Mouse (Mus musculus) embryonic facial prominence, embryonic 10.5 days (tissue): Measurements from ENCODE around the gene Hoxc4. TPM values are rescaled to one million over a fixed set of nuclear protein-coding genes. Genes with fewer than 3 reads are reported as not detected.

Source experiments
- DNase-seq: peaks from one replicate; pipeline ENCODE4 v3.0.0-alpha.2; 2017; ENCODE audit warnings: low spot score
- H3K27ac ChIP-seq: fragments of 300-500 bp; sonication (generic); replicated peaks from 2 replicates; pipeline ENCODE4 v1.5.1; 2016; ENCODE audit warnings: mild to moderate bottlenecking
- H3K27me3 ChIP-seq: fragments of 300-500 bp; sonication (generic); replicated peaks from 2 replicates; pipeline ENCODE4 v1.6.1; 2016; ENCODE audit warnings: low read depth, mild to moderate bottlenecking; ENCODE audit not compliant: poor library complexity, severe bottlenecking
- H3K36me3 ChIP-seq: fragments of 300-500 bp; sonication (generic); replicated peaks from 2 replicates; pipeline ENCODE4 v1.6.1; 2016; ENCODE audit warnings: mild to moderate bottlenecking, moderate library complexity
- H3K4me1 ChIP-seq: fragments of 300-500 bp; sonication (generic); 2 replicates; pipeline ENCODE4 v1.6.1; 2016
- H3K4me3 ChIP-seq: fragments of 300-500 bp; sonication (generic); 2 replicates; pipeline ENCODE4 v1.5.1; 2016; ENCODE audit warnings: mild to moderate bottlenecking, moderate library complexity
- H3K9me3 ChIP-seq: fragments of 300-500 bp; sonication (generic); 2 replicates; pipeline ENCODE4 v1.6.1; 2016; ENCODE audit warnings: mild to moderate bottlenecking
- WGBS: fragments of 180-500 bp; shearing (Covaris S2); methylation state at CpG from one replicate; pipeline ENCODE4 v1.1.7; 2016; 5-methylcytosine and 5-hydroxymethylcytosine counted together
- polyA plus RNA-seq: library from polyadenylated mRNA; unstranded; fragments of >200 nt; fragmentation: Nextera tagmentation; extraction: Ambion mirVana; gene quantifications from 2 replicates; pipeline ENCODE4 v1.2.1, GENCODE M21; 2016

Hoxc4 gene
- polyA plus RNA-seq, 1 experiment from 2014 or later = 0.11 TPM

DNA sequence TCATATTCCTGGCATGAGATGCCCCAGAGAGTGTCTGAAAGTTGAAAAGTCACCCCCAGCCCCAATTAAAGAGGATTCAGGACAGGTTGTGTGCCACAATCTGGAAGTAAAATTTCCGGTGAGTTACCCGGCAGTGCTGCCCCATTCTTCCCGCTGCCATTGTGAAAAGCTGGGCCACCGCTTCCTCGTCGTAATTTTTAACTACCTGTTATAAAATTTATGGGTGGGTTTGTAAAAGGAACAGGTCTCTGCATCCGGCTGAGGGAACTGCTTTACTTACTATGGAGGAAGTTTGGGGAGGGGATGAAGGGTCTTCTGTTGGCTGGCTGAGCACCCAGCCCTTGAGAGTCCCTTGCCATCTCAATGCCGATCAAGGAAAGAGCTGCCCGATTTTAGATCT is 22.2 kb upstream of the Hoxc4 start:
- no peak overlapping the region for H3K4me3 ChIP-seq
- DNase-seq = no peak
- H3K27ac ChIP-seq = no peak overlapping the region
- no peaks in the 10 kb centered on the region for H3K9me3 ChIP-seq
- H3K4me1 ChIP-seq = peaks cover 19% of the 10 kb centered on the region
- no peaks in the 10 kb centered on the region for H3K36me3 ChIP-seq
- WGBS = 2% methylated on average over 9 of the region's 9 CpGs
- peaks cover 100% of the 10 kb centered on the region for H3K27me3 ChIP-seq

DNA sequence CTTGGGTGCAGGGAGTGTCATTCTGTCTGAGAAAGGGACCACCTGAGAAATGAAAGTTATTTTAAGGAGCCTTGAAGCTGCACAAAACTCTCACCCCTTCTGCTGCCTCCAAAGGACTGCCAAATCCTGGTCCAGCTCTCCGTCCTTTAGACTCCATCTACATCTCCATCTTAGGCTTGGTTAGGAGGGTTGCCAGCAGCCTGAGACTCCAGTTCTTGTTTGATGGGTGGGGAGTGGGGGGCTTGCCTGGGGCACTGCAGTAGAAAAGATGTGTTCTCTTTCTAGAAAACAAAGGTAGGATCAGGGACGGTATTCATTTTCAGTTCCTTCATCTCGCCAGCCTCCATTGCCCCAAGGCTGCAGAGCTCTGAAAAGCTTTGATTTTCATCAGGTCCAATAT is 21.3 kb upstream of the Hoxc4 start:
- Histone ChIP-seq H3K27me3 (peaks cover 100% of the 10 kb centered on the region), H3K27ac (no peak overlapping the region), H3K9me3 (no peaks in the 10 kb centered on the region), H3K4me3 (no peak overlapping the region), H3K36me3 (no peaks in the 10 kb centered on the region), H3K4me1 (peaks cover 19% of the 10 kb centered on the region)
- DNase-seq = no peak
- under 1% methylated on average over 3 of the region's 3 CpGs for WGBS

GRCm38 (mm10) chr15:102997939-102998355 is 20.8 kb upstream of the Hoxc4 start, which contains the start of gene Hoxc6:
TSS of gene Hoxc6 (plus strand) at chr15:102998257.
- peak within 1 kb of the TSS; percentile 54 for H3K4me3 ChIP-seq
- no peak within 1 kb of the TSS for H3K27ac ChIP-seq
- no peak for DNase-seq
- peaks cover 100% of the 10 kb centered on the region for H3K27me3 ChIP-seq
- whole genome bisulfite sequencing = 1% methylated on average over 19 of the region's 19 CpGs
- peaks cover 19% of the 10 kb centered on the region for H3K4me1 ChIP-seq
- H3K36me3 ChIP-seq = no peaks in the 10 kb centered on the region
- H3K9me3 ChIP-seq = no peaks in the 10 kb centered on the region

DNA sequence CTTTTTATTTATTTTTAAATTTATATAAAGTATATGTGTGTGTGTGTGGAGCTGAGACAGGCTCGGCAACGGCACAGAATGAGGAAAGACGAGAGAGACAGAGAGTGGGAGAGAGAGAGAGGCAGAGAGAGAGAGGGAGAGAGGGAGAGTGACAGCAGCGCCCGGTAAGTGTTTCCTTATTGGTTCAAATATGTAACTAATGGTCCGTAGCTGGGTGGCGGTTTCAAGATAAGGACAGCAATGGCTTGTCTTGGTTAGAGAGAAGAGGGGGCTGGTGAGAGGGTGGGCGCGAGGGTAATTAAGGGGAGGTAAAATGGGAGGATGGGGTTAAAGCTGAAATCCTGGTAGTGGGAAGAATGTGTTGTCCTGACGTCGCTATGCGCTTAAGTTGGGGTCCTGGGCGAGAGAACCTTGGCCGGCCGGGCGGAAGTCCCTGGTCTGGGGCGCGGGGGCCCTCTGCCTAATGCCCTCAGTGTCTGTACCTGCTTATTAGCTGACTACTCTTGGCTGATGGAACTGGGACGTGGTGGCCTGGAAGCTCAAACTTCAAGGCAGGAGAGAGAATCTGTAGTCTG is 20.0 kb upstream of the Hoxc4 start:
- no peak overlapping the region for H3K27ac ChIP-seq
- H3K36me3 ChIP-seq = no peaks in the 10 kb centered on the region
- peaks cover 19% of the 10 kb centered on the region for H3K4me1 ChIP-seq
- no peaks in the 10 kb centered on the region for H3K9me3 ChIP-seq
- WGBS = under 1% methylated on average over 19 of the region's 19 CpGs
- H3K27me3 ChIP-seq = peaks cover 100% of the 10 kb centered on the region
- H3K4me3 ChIP-seq = peak overlapping the region; percentile 54
- DNase-seq = no peak

- peak; percentile 72 for DNase-seq
- Histone ChIP-seq H3K9me3 (no peaks in the 10 kb centered on the region), H3K27me3 (peaks cover 100% of the 10 kb centered on the region), H3K27ac (no peak overlapping the region), H3K4me1 (peaks cover 19% of the 10 kb centered on the region), H3K4me3 (peak overlapping the region; percentile 54), H3K36me3 (no peaks in the 10 kb centered on the region)
- under 1% methylated on average over 33 of the region's 33 CpGs for WGBS
These were observed 19.4 kb upstream of the Hoxc4 start for GRCm38 (mm10) chr15:102999183-102999831.

DNA sequence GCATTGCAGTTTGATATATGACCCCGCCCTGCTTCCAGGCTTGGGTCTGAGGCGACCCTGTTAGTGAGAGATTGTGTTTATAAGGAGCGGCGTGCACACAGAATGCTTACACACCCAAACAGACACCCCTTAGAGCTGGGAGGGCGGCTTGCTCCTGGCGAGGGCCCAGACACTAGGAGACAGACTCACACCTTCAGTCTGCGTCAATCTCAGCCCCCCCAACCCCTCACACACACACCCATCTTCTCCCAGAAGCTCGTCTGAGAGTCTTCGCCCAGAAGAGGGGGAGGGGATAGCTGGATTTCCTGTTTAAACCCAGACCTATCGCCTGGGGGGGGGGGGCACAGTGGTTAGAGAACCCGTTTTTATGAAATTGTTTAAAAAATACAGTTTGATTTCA is 18.8 kb upstream of the Hoxc4 start:
- Histone ChIP-seq H3K4me1 (peaks cover 19% of the 10 kb centered on the region), H3K27me3 (peaks cover 100% of the 10 kb centered on the region), H3K9me3 (no peaks in the 10 kb centered on the region), H3K4me3 (no peak overlapping the region), H3K27ac (no peak overlapping the region), H3K36me3 (no peaks in the 10 kb centered on the region)
- peak; percentile 32 for DNase-seq
- 1% methylated on average over 11 of the region's 11 CpGs for WGBS

- Histone ChIP-seq H3K4me3 (no peak overlapping the region), H3K27me3 (peaks cover 100% of the 10 kb centered on the region), H3K4me1 (peaks cover 19% of the 10 kb centered on the region), H3K9me3 (no peaks in the 10 kb centered on the region), H3K27ac (no peak overlapping the region), H3K36me3 (no peaks in the 10 kb centered on the region)
- under 1% methylated on average over 24 of the region's 24 CpGs for WGBS
- peak; percentile 53 for DNase-seq
These were observed 18.2 kb upstream of the Hoxc4 start for GRCm38 (mm10) chr15:103000501-103000901.

DNA sequence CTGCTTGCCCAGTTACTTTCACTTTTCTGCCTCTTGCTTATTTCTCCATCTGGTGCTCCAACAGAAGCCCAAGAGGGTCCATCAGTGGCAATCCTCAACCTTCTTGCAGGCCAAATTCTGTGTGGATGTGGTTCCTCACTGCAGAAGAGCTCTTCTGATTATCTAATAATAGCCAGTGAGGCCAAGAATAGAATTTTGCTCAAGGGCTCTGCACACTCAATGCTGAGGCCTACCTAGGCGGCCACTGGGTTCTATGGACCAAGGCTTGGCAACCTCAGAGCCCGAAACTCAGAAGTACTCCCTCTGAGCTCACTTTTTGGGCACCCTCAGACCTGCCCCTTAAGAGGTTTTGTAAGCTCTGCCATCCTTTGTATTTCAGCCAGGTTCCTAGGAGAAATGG is 17.4 kb upstream of the Hoxc4 start:
- Histone ChIP-seq H3K36me3 (no peaks in the 10 kb centered on the region), H3K9me3 (no peaks in the 10 kb centered on the region), H3K4me3 (no peak overlapping the region), H3K27ac (no peak overlapping the region), H3K27me3 (peaks cover 100% of the 10 kb centered on the region), H3K4me1 (peaks cover 19% of the 10 kb centered on the region)
- DNase-seq = no peak
- 9% methylated on average over 2 of the region's 2 CpGs for WGBS

GRCm38 (mm10) chr15:103002156-103002555 is 16.6 kb upstream of the Hoxc4 start:
- H3K4me3 ChIP-seq = no peak overlapping the region
- no peak overlapping the region for H3K27ac ChIP-seq
- peaks cover 100% of the 10 kb centered on the region for H3K27me3 ChIP-seq
- no peaks in the 10 kb centered on the region for H3K9me3 ChIP-seq
- no peak for DNase-seq
- peaks cover 19% of the 10 kb centered on the region for H3K4me1 ChIP-seq
- 3% methylated on average over 4 of the region's 4 CpGs for WGBS
- H3K36me3 ChIP-seq = no peaks in the 10 kb centered on the region

GRCm38 (mm10) chr15:103002821-103003448 is 15.8 kb upstream of the Hoxc4 start:
- Histone ChIP-seq H3K36me3 (no peaks in the 10 kb centered on the region), H3K27me3 (peaks cover 100% of the 10 kb centered on the region), H3K4me1 (peaks cover 19% of the 10 kb centered on the region), H3K27ac (no peak overlapping the region), H3K4me3 (no peak overlapping the region), H3K9me3 (no peaks in the 10 kb centered on the region)
- no peak for DNase-seq
- WGBS = 2% methylated on average over 13 of the region's 13 CpGs

GRCm38 (mm10) chr15:103005308-103005707 is 13.4 kb upstream of the Hoxc4 start:
- H3K36me3 ChIP-seq = no peaks in the 10 kb centered on the region
- peaks cover 100% of the 10 kb centered on the region for H3K27me3 ChIP-seq
- no peak overlapping the region for H3K4me3 ChIP-seq
- H3K27ac ChIP-seq = no peak overlapping the region
- DNase-seq = peak; percentile 67
- H3K4me1 ChIP-seq = peaks cover 3% of the 10 kb centered on the region
- under 1% methylated on average over 17 of the region's 17 CpGs for WGBS
- H3K9me3 ChIP-seq = no peaks in the 10 kb centered on the region

DNA sequence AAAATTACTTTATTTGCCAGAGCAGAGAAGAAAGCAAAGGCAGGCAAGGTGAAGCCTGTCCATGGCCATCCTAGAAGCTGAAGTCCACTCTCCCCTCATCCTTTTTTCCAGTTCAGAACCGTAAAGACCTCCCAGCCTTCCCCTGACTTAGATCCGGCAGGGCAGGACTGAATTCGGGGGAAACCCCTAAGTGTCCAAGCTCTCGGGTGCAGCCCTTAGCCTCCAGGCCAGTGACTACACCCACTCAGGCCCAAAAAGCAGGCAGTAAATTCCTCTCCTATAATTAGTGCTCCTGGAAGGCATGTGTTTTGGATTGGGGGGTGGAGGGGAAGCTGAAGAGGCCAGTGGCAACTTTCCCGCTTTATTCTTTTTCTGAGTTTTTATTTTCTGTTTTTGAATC is 12.9 kb upstream of the Hoxc4 start:
- WGBS = 3% methylated on average over 5 of the region's 5 CpGs
- Histone ChIP-seq H3K27ac (no peak overlapping the region), H3K4me1 (no peaks in the 10 kb centered on the region), H3K36me3 (no peaks in the 10 kb centered on the region), H3K27me3 (peaks cover 100% of the 10 kb centered on the region), H3K4me3 (no peak overlapping the region), H3K9me3 (no peaks in the 10 kb centered on the region)
- peak; percentile 45 for DNase-seq

GRCm38 (mm10) chr15:103006326-103006725 is 12.4 kb upstream of the Hoxc4 start:
- Histone ChIP-seq H3K36me3 (no peaks in the 10 kb centered on the region), H3K4me1 (no peaks in the 10 kb centered on the region), H3K9me3 (no peaks in the 10 kb centered on the region), H3K4me3 (no peak overlapping the region), H3K27me3 (peaks cover 100% of the 10 kb centered on the region), H3K27ac (no peak overlapping the region)
- 10% methylated on average over 1 of the region's 1 CpGs for WGBS
- DNase-seq = no peak
